Mouse (Mus musculus): ENCODE data around the gene Lpcat2. TPM values are rescaled to one million over a fixed set of nuclear protein-coding genes. Genes with fewer than 3 reads are reported as not detected.

Lpcat2 gene
- total and polyA plus RNA-seq, 2 experiments from 2014 or later: 1.5 to 2.8 TPM

- TF ChIP-seq EP300 (IDR thresholded peaks at IDR 0.05; ENCODE audit: low read depth) (no peak), CTCF (IDR thresholded peaks at IDR 0.05; ENCODE audit: low read depth) (no peak)
- DNase-seq (ENCODE audit: low spot score): no peak
- H3K4me1 ChIP-seq (ENCODE audit: control insufficient read depth, insufficient read depth): 0 out of 2 replicates have a peak, but pooled peaks cover 5% of the 10 kb centered on the region
- peak overlapping the region; percentile 60 for H3K4me3 ChIP-seq (ENCODE audit: low read depth, low read length)
- ATAC-seq (ENCODE audit: insufficient read depth, low read depth): no peak
- 0 out of 2 replicates have a peak, but pooled peaks cover 5% of the 10 kb centered on the region for H3K36me3 ChIP-seq (replicated peaks; ENCODE audit: control insufficient read depth, insufficient read depth, low read length)
- H3K27ac ChIP-seq (ENCODE audit: low read depth): no peak overlapping the region
- peak overlapping the region; percentile 81 for H3K4me2 ChIP-seq (ENCODE audit: low read depth, low read length)
- peaks cover 16% of the 10 kb centered on the region for H3K27me3 ChIP-seq (ENCODE audit: control insufficient read depth, insufficient read depth, low read length)
- no peak overlapping the region for H3K9ac ChIP-seq (replicated peaks; ENCODE audit: low read depth, low read length)
- WGBS: 71% methylated on average over 3 of the region's 3 CpGs
- H3K9me3 ChIP-seq (replicated peaks; ENCODE audit: control insufficient read depth, low read length): no peaks in the 10 kb centered on the region
These were observed 466 bp upstream of the Lpcat2 start for GRCm38 (mm10) chr8:92854673-92855072.

- H3K36me3 ChIP-seq (replicated peaks; ENCODE audit: control insufficient read depth, insufficient read depth, low read length): 0 out of 2 replicates have a peak, but pooled peaks cover 5% of the 10 kb centered on the region
- H3K27me3 ChIP-seq (ENCODE audit: control insufficient read depth, insufficient read depth, low read length): peaks cover 16% of the 10 kb centered on the region
- 67% methylated on average over 7 of the region's 7 CpGs for WGBS
- H3K4me1 ChIP-seq (ENCODE audit: control insufficient read depth, insufficient read depth): 0 out of 2 replicates have a peak, but pooled peaks cover 5% of the 10 kb centered on the region
- H3K4me3 ChIP-seq (ENCODE audit: low read depth, low read length): peak overlapping the region; percentile 60; the same call in 1 of the 2 replicates
- DNase-seq (ENCODE audit: low spot score): no peak
- no peak overlapping the region for H3K9ac ChIP-seq (replicated peaks; ENCODE audit: low read depth, low read length)
- peak overlapping the region; percentile 81; the same call in 1 of the 2 replicates for H3K4me2 ChIP-seq (ENCODE audit: low read depth, low read length)
- ATAC-seq (ENCODE audit: insufficient read depth, low read depth): no peak
- no peak for TF ChIP-seq EP300 (IDR thresholded peaks at IDR 0.05; ENCODE audit: low read depth)
- TF ChIP-seq CTCF (IDR thresholded peaks at IDR 0.05; ENCODE audit: low read depth): no peak
- no peaks in the 10 kb centered on the region for H3K9me3 ChIP-seq (replicated peaks; ENCODE audit: control insufficient read depth, low read length)
- no peak overlapping the region for H3K27ac ChIP-seq (ENCODE audit: low read depth)
These were observed 1.3 kb downstream of the Lpcat2 start for GRCm38 (mm10) chr8:92856273-92856986.

GRCm38 (mm10) chr8:92858475-92859182 is 3.5 kb downstream of the Lpcat2 start:
- ATAC-seq (ENCODE audit: insufficient read depth, low read depth) (no peak), DNase-seq (ENCODE audit: low spot score) (no peak)
- no peaks in the 10 kb centered on the region for H3K9me3 ChIP-seq (replicated peaks; ENCODE audit: control insufficient read depth, low read length)
- H3K27ac ChIP-seq (ENCODE audit: low read depth): no peak overlapping the region
- no peak overlapping the region for H3K9ac ChIP-seq (replicated peaks; ENCODE audit: low read depth, low read length)
- WGBS: 87% methylated on average over 14 of the region's 14 CpGs
- H3K36me3 ChIP-seq (replicated peaks; ENCODE audit: control insufficient read depth, insufficient read depth, low read length): no peaks in the 10 kb centered on the region
- H3K4me1 ChIP-seq (ENCODE audit: control insufficient read depth, insufficient read depth): 0 out of 2 replicates have a peak, but pooled peaks cover 5% of the 10 kb centered on the region
- no peak overlapping the region for H3K4me3 ChIP-seq (ENCODE audit: low read depth, low read length)
- H3K4me2 ChIP-seq (ENCODE audit: low read depth, low read length): no peak overlapping the region
- TF ChIP-seq CTCF (IDR thresholded peaks at IDR 0.05; ENCODE audit: low read depth) (no peak), EP300 (IDR thresholded peaks at IDR 0.05; ENCODE audit: low read depth) (no peak)
- peaks cover 13% of the 10 kb centered on the region for H3K27me3 ChIP-seq (ENCODE audit: control insufficient read depth, insufficient read depth, low read length)

- Histone ChIP-seq H3K4me2 (ENCODE audit: low read depth, low read length) (no peak overlapping the region), H3K4me3 (ENCODE audit: low read depth, low read length) (no peak overlapping the region), H3K4me1 (ENCODE audit: control insufficient read depth, insufficient read depth) (no peaks in the 10 kb centered on the region), H3K27me3 (ENCODE audit: control insufficient read depth, insufficient read depth, low read length) (no peaks in the 10 kb centered on the region), H3K9ac (replicated peaks; ENCODE audit: low read depth, low read length) (no peak overlapping the region), H3K36me3 (replicated peaks; ENCODE audit: control insufficient read depth, insufficient read depth, low read length) (no peaks in the 10 kb centered on the region), H3K27ac (ENCODE audit: low read depth) (no peak overlapping the region), H3K9me3 (replicated peaks; ENCODE audit: control insufficient read depth, low read length) (no peaks in the 10 kb centered on the region)
- WGBS: 80% methylated on average over 1 of the region's 1 CpGs
- TF ChIP-seq EP300 (IDR thresholded peaks at IDR 0.05; ENCODE audit: low read depth) (no peak), CTCF (IDR thresholded peaks at IDR 0.05; ENCODE audit: low read depth) (no peak)
- DNase-seq (ENCODE audit: low spot score): no peak
- no peak for ATAC-seq (ENCODE audit: insufficient read depth, low read depth)
These were observed 6.8 kb downstream of the Lpcat2 start for GRCm38 (mm10) chr8:92861977-92862376.

GRCm38 (mm10) chr8:92870281-92870680 is 15.1 kb downstream of the Lpcat2 start:
- DNase-seq (ENCODE audit: low spot score): no peak
- 57% methylated on average over 7 of the region's 7 CpGs for WGBS
- H3K4me2 ChIP-seq (ENCODE audit: low read depth, low read length): no peak overlapping the region
- no peak for TF ChIP-seq EP300 (IDR thresholded peaks at IDR 0.05; ENCODE audit: low read depth)
- TF ChIP-seq CTCF (IDR thresholded peaks at IDR 0.05; ENCODE audit: low read depth): no peak
- no peak for ATAC-seq (ENCODE audit: insufficient read depth, low read depth)
- no peak overlapping the region for H3K9ac ChIP-seq (replicated peaks; ENCODE audit: low read depth, low read length)
- H3K27ac ChIP-seq (ENCODE audit: low read depth): no peak overlapping the region
- H3K4me3 ChIP-seq (ENCODE audit: low read depth, low read length): no peak overlapping the region
- H3K4me1 ChIP-seq (ENCODE audit: control insufficient read depth, insufficient read depth): no peaks in the 10 kb centered on the region
- no peaks in the 10 kb centered on the region for H3K36me3 ChIP-seq (replicated peaks; ENCODE audit: control insufficient read depth, insufficient read depth, low read length)
- H3K9me3 ChIP-seq (replicated peaks; ENCODE audit: control insufficient read depth, low read length): no peaks in the 10 kb centered on the region
- H3K27me3 ChIP-seq (ENCODE audit: control insufficient read depth, insufficient read depth, low read length): no peaks in the 10 kb centered on the region

Measured in heart, postnatal 0 days (tissue).